Mouse (Mus musculus) midbrain, embryonic 12.5 days (tissue): Measurements from ENCODE around the gene Appl2. TPM values are rescaled to one million over a fixed set of nuclear protein-coding genes. Genes with fewer than 3 reads are reported as not detected.

Source experiments
- polyA plus RNA-seq: library from polyadenylated mRNA; unstranded; fragments of >200 nt; fragmentation: Nextera tagmentation; extraction: Ambion mirVana; gene quantifications from 2 replicates; pipeline ENCODE4 v1.2.1, GENCODE M21; 2016

The Appl2 gene
- polyA plus RNA-seq, 1 experiment from 2014 or later = 52.0 TPM

Other genes with a start within 250 kb of the Appl2 start
- gene Aldh1l2, start 114.6 kb downstream of the Appl2 start, polyA plus RNA-seq = 11.4 and 12.1 TPM in 2 replicates
- 37.9 and 38.3 TPM in 2 replicates for gene Washc4, start 105.0 kb downstream of the Appl2 start, polyA plus RNA-seq
- gene 1500009L16Rik, start 74.1 kb upstream of the Appl2 start, polyA plus RNA-seq = 40.8 and 47.8 TPM in 2 replicates